Mouse (Mus musculus) testis, postnatal 14 days (tissue): ENCODE measurements around the gene Tssk4.

Experiments
- DNase-seq: peaks from one replicate; pipeline ENCODE4 v3.0.0; 2021; ENCODE audit warnings: low spot score

Gene Tssk4

GRCm38 (mm10) chr14:55649884-55650283 lies at the start of gene Tssk4:
Gene Tssk4 (plus strand): TSS chr14:55650184.
- DNase-seq = no peak

DNA sequence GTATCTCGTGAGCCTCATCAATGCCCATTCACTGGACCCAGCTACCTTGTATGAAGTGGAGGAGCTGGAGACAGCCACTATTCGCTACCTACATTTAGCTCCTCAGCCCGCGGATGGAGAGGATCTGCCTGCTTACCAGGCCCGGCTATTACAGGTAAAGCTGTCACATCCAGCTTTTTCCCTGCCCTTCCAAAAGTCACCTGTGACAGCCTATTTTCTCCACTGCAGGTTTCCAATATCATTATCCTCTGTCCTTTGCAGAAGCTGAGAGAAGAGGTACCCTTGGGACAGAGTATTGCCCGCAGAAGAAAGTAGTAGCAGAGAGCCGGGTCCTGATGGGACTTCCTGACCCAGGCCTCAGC lies 46.7 kb upstream of the Tssk4 start, which contains the start of gene Irf9:
Gene Irf9, plus strand, starts transcription at position 301 of the 362 bp plus-strand sequence.
- DNase-seq = no peak

DNA sequence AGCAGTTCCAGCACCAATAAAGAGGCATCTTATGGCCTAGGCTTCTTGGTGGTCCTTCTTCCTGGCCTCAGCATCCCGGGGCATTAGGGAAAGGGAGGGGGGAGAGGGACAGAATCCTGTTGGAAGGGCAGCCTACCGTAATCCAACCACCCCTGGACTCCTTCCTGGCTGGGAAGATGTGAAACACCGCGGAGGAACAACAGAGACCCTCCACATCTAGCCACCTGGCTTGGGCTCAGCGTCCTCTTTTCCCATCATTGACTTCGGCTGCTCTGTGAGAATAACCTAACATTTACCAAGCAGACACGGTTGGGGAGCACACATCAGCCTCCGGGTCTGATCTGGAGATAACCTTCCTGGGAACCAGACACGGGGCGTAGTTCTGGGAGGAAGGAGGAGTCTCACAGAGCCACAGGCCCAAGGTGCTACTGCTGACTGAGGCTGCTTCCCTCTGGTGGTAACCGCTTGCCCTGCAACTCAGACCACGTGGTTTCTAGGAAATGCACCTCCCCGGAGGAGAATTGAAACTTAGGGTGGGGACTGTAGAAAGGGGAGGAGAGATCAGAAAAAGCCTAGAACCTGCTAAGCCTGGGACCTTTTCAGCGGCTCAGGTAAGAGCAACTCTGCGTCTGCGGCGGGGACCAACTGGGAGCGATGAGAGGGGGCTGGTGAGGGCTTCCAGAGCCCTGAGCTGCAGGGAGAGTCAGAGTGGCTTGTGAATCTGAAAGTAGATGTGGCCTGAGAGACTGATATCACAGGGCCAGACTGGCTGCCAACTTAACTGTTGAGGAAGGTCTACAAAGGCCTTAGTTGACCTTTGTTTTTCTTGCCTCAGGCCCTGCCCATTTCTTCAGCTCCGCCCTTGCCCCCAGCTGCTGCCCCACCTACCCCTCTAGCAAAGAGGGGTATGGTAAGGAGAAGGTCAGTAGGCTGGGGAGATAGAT lies 46.1 kb upstream of the Tssk4 start:
- DNase-seq = peak; percentile 85

GRCm38 (mm10) chr14:55604823-55605222 lies 45.2 kb upstream of the Tssk4 start:
- DNase-seq = no peak

GRCm38 (mm10) chr14:55605743-55606459 lies 44.1 kb upstream of the Tssk4 start:
- DNase-seq = no peak

DNA sequence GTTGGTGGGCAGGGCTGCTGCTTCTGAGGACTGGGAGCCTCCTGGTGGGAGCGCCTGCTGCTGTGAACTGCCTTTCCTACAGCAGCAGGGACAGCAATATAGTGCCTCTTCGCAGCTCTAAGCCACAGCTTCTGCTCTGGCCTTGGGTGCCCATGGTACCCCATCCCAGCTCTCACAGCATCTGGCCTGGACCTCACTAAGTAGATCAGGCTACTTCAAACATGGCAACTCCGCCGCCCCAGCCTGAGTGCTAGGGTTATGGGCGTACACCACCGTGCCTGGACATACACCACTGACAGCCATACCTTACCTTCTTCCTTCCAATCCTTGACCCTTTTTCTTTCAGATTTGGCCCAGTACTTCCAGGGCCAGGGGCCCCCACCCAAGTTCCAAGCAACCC lies 41.6 kb upstream of the Tssk4 start:
- no peak for DNase-seq

DNA sequence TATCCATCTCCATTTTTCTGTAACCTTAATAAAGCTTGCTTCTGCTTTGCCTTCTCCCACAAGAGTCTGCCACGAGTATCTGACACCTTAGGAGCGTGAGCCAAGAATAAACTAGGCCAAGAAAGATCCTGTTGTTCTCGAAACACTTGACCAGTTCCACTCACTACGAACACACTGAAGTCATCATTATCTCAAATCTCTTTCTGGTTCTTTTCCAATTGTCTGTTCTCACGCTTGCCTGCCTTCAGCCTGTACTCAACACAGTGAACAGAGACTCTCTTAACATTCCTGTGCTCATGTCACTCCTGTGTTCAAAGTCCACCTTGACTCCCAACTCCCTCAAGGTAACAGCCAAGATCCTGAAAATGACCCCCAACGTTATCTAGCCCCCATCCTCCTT lies 36.6 kb upstream of the Tssk4 start:
- peak; percentile 44 for DNase-seq

GRCm38 (mm10) chr14:55614565-55615178 lies 35.3 kb upstream of the Tssk4 start:
- DNase-seq = peak; percentile 44

DNA sequence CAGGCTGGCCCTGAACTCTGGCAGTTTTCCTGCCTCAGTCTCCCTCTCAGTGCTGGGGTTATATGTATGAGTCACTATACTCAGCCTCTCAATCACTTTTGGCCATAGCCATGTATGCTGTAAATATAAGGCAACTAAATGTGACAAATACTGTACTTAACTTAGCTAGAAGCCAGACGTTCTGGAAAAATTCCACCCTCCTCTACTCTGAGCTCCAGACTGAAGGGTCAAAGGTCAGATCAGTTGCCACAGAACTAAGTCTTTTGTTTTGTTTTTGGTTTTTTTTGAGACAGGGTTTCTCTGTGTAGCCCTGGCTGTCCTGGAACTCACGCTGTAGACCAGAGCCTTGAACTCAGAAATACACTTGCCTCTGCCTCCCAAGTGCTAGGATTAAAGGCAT lies 34.1 kb upstream of the Tssk4 start:
- no peak for DNase-seq

- DNase-seq = no peak
Measured at GRCm38 (mm10) chr14:55616844-55617243, 33.1 kb upstream of the Tssk4 start.

DNA sequence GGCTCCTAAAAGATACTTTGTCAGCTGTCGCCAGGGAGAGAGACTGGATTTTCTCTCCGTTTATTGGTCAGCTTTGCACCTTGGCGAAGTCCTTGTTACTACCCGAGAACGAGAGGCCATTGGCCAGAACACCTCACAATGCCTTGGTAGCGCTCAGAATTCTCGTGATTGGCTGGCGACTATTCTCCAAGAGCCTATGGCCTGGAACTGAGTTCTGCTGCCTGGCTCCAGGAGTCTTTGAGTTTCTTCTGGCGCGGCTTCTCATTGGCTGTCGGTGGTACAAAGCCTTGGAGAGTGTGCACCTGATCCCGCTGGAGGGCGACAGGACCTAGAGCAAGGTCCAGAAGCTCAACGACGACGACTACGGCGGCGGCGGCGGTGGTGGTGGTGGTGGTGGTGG lies 32.2 kb upstream of the Tssk4 start, which contains the start of gene Rec8:
Gene Rec8, plus strand, starts transcription at position 216 of the 400 bp plus-strand sequence.
- DNase-seq = peak; percentile 88

GRCm38 (mm10) chr14:55618486-55619195 lies 31.3 kb upstream of the Tssk4 start:
- DNase-seq = no peak

DNA sequence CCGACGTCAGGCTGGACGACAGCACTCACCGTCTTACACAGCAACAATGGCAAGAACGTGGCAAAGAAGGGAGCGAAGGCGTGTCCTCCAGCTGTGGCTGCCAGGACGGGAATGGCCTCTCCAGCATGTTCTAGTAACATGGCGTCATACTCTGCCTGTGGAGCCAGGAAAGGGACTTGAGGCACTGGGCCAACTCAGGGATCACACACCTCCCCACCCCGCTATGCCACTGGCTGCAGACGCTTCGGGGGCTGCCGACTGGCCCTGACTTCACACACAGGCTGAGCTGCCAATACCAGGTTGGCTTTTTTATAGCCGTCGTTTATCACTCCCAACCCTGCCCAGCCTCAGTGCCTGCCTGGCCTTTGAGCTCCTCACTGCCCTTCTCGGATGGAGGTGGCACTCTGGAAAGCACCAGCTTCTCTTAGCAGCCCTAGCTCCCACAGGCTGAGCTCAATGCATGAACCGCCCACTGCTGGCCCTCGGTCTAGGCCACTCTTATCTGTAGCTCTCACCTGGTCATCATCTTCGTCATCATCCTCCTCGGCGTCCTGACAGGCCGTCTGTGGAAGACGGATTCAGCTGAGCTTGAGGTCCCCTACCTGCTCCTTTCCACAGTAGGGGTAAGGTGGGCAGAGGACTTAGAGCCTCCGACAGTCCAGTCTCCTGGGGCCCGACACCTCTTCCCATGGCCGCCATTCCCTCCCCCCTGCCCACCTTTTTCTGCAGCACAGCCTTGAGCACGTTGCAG lies 21.7 kb upstream of the Tssk4 start:
- DNase-seq = no peak

DNA sequence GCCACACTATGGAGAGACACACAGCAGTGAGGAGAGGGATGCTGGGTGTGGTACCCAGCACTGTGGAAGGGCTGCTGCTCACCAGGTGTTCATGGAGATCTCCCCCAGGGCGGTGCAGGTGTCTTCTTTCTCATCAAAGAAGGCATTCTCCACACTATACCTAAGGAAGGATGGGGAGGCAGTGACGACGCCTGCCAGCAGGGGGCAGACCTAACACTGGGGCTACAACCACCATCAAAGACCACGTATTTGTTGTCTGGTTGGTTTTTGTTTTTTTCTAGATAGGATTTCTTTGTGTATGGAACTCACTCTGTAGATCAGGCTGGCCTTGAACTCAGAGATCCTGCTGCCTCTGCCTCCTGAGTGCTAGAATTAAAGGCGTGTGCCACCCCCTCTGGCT lies 20.7 kb upstream of the Tssk4 start:
- no peak for DNase-seq

DNA sequence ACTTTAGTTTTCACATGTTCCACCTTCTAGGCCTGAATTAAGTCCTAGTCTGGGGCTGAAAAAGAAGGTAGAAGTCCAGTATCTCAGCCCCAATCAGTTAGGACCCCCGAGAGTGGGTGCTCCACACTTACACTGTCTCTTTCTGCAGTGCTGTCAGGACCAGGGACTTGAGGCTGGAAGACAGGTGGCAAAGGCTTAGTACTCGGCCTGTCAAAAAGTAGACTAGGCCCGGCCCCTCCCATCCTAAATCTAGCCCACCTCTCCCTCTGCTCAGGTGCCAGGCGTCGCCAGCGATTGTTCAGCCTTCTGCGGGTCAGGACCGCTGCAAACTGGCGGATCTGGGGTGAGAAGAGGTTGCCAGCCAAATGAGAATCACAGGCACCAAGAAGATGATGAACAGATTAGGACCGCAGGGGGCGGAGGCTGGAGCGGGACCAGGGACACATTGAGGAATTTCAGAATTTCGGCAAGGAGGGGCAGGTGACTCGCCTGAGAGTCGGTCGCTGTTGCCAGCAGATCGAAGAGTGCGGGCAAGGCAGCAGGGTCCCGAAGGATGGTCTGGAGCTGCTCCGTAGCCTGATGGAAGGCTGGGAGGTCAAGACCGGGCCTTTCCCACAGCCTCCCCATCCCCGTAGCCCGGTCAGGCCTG lies 15.0 kb upstream of the Tssk4 start:
- peak; percentile 56 for DNase-seq

DNA sequence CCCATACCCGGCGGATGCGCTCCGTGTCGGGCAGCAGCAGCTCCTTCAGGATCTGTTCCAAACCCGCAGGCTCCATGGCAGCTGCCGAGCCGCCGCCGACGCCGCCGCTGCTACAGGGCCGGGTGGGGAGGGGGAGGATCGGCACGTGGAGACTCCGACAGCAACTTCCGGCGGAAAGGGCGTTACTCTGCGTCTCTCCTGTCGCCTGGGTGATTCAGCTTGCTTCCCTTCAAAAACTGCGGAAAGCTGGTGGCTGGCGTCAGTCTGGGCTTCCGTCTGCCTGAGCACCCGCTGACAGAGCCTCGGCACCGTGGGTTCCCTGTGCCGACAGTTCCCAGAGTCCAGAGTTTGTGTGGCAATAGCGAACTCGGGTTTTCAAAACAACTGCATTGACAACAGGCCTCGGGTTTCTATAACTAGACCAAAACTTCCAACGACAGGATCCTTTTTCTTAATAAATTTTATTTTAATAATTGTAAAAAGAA lies 14.4 kb upstream of the Tssk4 start, which contains the start of gene Ipo4:
Gene Ipo4, minus strand, starts transcription at position 435 of the 485 bp plus-strand sequence.
- DNase-seq = peak; percentile 88

DNA sequence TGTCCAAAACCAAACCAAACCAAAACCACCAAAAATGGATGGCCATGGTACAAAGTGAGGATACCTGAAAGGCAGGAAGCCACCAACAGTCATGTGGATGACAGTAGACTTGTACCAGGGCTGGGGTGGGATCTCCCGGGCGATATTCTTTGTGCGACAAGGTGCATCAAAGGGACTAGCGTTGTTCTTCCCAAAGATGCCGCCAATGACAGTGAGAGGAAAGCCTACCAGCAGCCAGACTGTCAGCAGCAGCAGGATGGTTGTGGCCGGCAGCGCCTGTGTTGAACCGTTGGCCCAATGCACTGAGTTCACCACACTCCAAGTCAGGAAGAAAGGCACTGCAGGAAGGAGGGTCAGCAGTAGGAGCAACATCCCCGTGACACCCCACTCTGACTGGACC lies 12.2 kb upstream of the Tssk4 start, which contains the start of gene Gm49378:
Gene Gm49378, minus strand, starts transcription at position 101 of the 400 bp plus-strand sequence.
- DNase-seq = no peak

DNA sequence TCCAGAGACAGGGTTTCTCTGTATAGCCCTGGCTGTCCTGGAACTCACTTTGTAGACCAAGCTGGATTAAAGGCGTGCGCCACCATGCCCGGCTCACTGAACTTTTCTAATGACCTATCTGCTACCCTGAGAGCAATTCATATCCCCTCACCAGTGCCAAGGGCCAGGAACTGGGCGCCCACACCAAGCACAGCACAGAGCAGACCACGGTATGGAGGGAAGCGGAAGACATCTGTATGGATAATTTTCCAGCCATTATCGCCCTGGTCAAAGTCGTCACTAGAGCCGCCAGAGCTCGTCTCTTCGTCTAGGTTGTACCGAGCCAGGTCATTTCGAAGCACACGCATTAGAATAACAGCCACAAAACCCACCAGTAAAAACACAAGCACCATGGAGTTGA lies 9.2 kb upstream of the Tssk4 start:
- DNase-seq = no peak

GRCm38 (mm10) chr14:55641291-55641690 lies 8.7 kb upstream of the Tssk4 start:
- DNase-seq = no peak

DNA sequence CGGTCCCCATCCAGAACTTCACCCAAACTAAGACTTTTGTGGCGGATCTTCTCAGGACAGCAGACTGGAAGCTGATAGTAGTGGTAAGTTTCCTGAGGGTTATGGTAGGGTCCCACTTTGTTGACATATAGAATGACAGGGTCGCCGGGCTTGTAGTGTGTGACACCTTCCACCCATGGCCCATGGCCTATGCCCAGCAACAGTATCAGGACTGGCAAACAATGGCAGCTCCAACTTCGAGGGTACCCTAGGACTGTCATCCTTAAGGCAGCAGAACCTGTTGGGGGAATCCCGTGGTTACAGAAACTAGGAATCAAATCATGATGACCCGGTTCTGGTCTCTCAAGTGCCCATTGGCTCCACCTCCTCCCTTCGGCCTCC lies 7.3 kb upstream of the Tssk4 start:
- no peak for DNase-seq
